Mouse (Mus musculus) left cerebral cortex, adult 18-20 months (tissue): Measurements from ENCODE around the gene Shank1. TPM values are rescaled to one million over a fixed set of nuclear protein-coding genes. Genes with fewer than 3 reads are reported as not detected.

Source experiments
- DNase-seq, 2 experiments: peaks; one replicate each; pipeline ENCODE4 v3.0.0; 2021 to 2022; ENCODE audit warnings: low spot score in 2 of 2, mixed read lengths in 1 of 2
- total RNA-seq, 2 experiments: library from RNA; stranded (reverse); gene quantifications; 2 replicates each; pipeline ENCODE4 v1.2.3; 2021

Shank1 gene
- total RNA-seq, 2 experiments from 2014 or later: 519 to 589 TPM

DNA sequence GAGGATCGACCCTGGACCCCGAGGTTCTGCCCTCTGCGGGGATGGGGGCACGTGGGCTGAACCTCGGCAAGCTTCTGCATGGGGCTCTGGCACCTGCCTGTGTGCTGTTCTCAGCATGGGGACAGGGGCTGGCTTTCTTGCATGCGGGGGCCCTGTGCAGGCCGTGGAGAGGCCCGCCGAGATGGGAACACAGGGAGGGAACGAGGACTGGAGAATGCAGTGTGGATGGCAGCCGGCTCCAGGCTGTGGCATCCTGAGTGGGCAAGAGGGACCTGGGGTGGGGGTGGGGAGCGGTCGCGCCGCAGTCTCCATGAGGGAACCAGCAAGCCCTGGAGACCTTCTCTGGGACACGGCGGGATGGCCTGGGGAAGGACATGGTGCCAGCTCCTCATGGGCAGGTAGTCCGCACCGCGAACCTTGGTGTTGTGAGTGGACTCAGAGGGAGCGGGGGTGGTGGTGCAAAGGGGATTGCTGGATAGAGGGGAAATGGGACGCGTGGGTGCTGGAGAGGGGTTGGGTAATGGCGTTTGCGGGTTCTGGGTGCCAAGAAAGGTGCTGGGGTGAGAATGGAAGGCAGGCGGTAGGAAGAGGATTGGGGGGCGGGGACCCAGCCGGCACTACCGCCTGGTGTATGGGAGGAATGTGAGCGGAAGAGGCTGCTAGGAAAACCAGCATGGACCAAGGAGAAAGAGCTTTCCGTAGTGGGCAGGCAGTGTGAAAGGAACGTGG is 27.2 kb downstream of the Shank1 start:
- peak in 1 of 2 experiments; percentile 66 for DNase-seq

DNA sequence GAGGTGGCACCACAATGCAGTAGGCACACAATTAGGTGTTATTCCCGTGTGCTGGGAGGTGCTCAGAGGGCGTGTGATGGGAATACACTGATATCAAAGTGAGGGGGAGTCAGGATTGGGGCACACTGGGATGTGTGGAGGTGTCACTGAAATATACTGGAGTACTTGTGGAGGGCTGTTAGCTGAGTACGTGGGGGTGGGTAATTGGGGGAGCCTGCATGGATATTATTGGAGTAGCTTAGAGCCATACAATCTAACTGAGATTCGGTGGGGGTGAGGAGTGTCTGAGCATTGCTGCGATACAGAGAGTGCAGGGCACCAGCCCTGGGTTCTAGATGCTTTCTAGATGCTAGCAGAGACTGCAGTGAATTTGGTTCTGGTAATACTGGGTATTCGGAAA is 30.2 kb downstream of the Shank1 start:
- DNase-seq: no peak

DNA sequence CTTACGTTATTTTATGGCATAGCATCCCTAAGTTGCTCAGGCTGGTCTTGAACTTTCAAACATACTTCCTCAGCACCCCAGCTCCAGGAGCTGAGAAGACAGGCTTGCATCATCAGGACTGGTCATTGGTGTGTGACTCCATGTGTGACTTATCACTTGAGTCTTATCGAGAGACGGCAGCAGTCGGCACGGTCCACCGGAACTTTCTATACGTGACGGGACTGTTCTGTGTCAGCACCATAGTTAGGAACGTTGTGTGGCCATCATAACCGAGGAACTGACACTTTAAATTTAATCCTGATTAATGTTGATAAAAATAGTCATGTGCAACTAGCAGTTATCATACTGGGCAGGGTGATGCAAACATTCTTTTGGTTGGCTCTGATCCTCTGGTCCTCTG is 31.1 kb downstream of the Shank1 start:
- DNase-seq: no peak

- peak in 1 of 2 experiments; percentile 65 for DNase-seq
These were observed 31.7 kb downstream of the Shank1 start for GRCm38 (mm10) chr7:44341714-44342113.

- no peak for DNase-seq
These were observed 33.5 kb downstream of the Shank1 start for GRCm38 (mm10) chr7:44343459-44344015.

DNA sequence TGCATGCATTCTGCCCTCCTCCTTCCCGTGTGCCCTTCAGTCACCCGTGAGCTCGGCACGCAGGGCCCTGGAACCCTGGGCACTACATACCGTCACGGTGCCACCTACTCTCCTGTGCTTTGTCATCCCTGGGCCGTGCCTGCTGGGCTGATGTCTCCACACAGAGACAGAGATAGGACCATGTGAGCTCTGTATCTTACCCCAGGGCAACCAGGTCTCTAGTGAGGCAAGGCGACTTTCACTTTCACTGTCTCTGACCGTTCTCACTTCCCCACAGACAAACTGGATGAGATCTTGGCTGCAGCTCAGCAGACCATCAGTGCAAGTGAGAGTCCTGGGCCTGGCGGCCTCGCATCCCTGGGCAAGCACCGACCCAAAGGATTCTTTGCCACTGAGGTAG is 34.6 kb downstream of the Shank1 start:
- DNase-seq: no peak

DNA sequence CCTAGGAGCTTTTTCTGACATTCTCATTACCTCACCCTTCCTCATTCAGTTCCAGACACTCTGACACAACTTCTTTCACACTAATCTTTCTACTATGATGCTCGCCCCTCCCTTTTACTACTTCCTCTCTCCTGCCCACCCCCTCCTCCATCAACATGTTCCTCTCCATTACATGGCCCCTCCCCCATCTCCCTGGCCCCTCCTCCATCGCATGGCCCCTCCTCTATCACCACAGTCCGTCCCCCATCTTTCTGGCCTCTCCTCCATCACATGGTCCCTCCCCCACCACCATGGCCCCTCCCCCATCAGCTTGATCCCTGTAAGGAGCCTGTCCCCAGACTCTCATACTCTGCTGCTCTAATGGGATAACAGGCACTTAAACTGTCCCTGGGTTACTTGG is 39.0 kb downstream of the Shank1 start:
- no peak for DNase-seq

GRCm38 (mm10) chr7:44350957-44351711 is 41.1 kb downstream of the Shank1 start:
- peak; percentile 78 to 80 for DNase-seq

GRCm38 (mm10) chr7:44351881-44352749 is 42.1 kb downstream of the Shank1 start:
- no peak for DNase-seq

GRCm38 (mm10) chr7:44352750-44353600 is 42.9 kb downstream of the Shank1 start:
- DNase-seq: no peak

DNA sequence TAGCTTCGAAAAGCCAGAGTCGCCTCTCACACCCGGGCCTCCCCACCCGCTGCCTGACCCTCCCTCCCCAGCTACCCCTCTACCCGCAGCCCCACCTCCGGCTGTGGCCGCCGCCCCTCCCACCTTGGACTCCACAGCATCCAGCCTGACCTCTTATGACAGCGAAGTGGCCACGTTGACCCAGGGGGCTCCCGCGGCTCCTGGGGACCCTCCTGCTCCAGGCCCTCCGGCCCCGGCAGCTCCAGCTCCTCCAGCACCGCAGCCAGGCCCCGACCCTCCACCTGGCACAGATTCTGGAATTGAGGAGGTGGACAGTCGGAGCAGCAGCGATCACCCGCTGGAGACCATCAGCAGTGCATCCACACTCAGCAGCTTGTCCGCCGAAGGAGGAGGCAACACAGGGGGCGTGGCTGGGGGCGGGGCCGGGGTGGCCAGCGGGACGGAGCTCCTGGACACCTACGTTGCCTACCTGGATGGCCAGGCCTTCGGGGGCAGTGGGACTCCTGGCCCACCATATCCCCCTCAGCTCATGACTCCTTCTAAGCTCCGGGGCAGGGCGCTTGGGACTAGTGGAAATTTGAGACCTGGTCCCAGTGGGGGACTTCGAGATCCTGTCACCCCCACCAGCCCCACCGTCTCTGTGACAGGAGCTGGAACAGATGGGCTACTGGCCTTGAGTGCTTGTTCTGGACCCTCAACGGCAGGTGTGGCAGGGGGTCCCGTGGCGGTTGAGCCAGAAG is 43.7 kb downstream of the Shank1 start:
- no peak for DNase-seq

DNA sequence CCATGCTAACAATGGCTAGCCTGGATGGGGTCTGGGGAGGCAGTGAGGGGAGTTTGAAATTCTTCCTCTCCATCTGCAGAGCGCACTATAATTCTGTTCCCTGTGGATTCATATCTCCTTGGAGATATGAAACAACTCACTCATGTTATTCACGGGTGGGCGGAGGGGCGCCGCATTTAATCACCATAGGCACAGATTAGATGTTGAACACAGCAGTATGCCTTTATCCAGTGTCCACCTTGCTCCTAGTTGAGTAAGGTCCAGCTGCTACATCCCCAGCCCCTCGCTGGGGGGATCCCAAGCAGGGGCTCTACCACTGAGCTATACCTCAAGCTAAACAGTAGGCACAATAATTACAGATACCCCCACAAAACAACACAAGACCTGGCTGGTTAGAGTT is 45.4 kb downstream of the Shank1 start:
- DNase-seq: no peak

DNA sequence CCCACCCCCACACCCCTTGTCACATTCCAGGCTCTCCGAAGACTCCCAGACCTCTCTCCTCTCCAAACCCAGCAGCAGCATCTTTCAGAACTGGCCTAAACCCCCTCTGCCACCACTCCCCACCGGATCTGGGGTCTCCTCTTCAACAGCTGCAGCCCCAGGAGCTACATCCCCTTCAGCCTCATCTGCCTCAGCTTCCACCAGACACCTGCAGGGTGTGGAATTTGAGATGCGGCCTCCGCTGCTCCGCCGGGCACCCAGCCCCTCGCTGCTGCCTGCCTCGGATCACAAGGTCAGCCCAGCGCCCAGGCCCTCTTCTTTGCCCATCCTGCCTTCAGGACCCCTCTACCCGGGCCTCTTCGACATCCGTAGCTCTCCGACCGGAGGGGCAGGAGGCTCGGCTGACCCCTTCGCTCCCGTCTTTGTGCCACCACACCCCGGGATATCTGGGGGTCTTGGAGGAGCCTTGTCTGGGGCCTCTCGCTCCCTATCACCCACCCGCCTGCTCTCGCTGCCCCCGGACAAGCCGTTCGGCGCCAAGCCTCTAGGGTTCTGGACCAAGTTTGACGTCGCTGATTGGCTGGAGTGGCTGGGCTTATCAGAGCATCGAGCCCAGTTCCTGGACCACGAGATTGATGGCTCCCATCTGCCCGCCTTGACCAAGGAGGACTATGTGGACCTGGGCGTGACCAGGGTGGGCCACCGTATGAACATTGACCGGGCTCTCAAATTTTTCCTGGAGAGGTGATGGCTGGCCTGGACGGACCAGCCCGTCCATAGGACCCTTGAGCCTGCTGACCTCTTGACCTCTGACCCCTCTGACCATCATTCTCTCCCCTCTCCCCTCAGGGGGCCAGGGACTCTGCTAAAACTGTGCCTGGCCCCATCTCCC is 46.8 kb downstream of the Shank1 start:
- no peak for DNase-seq

GRCm38 (mm10) chr7:44357531-44357930 is 47.5 kb downstream of the Shank1 start:
- peak in 1 of 2 experiments; percentile 5 for DNase-seq

GRCm38 (mm10) chr7:44358012-44358411 is 48.0 kb downstream of the Shank1 start:
- DNase-seq: peak in 1 of 2 experiments; percentile 8

DNA sequence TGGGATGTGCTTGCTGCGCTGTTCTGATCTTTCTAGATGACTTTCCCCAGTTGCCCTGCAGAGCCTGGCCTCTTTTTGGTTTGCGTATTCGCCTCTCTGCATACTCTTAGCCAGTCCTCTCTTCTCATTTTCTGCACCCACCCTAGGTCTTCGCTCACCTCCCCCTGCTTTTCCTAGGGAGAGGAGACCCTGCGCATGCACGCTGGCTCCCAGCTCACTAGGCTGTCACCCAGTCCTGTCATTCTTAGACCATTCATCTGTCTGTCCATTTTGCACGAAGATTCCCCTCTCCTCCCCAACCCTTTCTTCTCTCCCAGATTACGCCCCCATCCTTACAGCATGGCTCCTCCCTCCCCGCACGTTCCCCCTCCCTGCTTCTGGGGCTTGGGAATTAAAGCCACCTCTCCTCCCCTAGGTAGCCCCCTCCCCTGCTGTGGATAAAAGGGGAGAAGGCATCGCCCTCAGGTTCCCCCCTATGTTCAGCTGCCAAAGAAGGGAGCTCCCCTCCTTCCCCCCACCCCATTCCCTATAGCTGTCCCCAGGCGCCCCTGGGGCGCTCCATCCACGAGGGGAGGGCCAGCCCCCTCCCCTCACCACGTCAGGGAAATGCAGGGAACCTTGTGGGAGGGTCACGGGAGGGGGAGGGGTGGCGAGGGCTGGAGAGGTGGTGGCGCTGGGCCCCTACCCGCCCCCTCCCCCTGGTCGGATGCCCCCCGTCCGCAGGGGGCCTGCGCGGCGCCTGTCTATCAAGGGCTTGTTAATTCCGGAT is 49.0 kb downstream of the Shank1 start:
- DNase-seq: peak in 1 of 2 experiments; percentile 15

DNA sequence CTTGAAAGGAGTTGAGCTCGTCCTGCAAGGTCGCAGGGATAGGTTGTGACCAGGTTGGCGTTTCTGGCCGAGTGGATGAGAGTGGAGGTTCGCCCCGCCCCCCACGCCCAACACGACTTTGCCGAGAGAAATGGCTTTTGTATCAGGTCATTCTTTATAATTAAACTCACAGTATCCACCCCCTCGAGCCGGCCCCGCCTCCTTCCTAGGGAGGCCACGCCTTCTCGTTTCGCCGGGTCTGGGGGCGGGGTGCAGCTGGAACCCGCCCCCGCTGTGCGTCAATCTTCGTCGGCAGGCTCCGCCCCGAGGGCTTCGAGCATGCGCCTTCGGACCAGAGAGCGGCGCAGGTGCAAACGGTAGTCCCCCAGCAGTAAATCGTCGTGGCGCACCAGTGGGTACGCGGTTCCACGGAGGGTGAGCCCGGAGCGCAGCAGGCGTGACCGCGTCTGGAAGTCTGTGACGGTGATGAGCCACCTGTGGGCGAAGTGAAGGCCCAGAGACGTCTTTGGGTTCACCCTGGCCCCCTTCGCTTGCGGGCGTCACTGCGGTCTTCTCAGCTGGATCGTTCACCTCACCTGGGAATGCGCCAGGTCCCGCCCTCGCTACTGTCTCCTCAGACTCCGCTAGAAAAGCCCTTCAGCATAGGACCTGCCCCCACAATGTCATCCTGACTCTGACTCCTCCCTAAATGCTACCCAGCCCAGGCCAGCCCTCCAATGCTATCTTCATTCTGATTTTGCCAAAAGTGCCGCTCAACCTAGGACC is 50.0 kb downstream of the Shank1 start:
- DNase-seq: peak; percentile 98
